Mouse (Mus musculus) limb, embryonic 14.5 days (tissue): ENCODE data around the gene Pla2g4b. TPM values are rescaled to one million over a fixed set of nuclear protein-coding genes. Genes with fewer than 3 reads are reported as not detected.

Experiments used
- ATAC-seq: fragments of 200-750 bp; cut with Nextera tagmentation; 2 replicates; pipeline ENCODE4 v1.8.0; 2017; ENCODE audit warnings: low read depth, moderate number of reproducible peaks, moderate TSS enrichment; ENCODE audit not compliant: low FRiP score
- DNase-seq: peaks from one replicate; pipeline ENCODE4 v3.0.0-alpha.2; 2015; ENCODE audit warnings: low spot score
- H3K27ac ChIP-seq: fragments of 300-500 bp; sonication (generic); replicated peaks from 2 replicates; pipeline ENCODE4 v1.5.1; 2014; ENCODE audit warnings: low read depth, mild to moderate bottlenecking, low read length, moderate library complexity, mixed read lengths
- H3K27me3 ChIP-seq: fragments of 300-500 bp; sonication (generic); 2 replicates; pipeline ENCODE4 v1.6.1; 2014; ENCODE audit warnings: low read length, mixed read lengths; ENCODE audit not compliant: control insufficient read depth, insufficient read depth
- H3K36me3 ChIP-seq: fragments of 300-500 bp; sonication (generic); 2 replicates; pipeline ENCODE4 v1.6.1; 2014; ENCODE audit warnings: mild to moderate bottlenecking, low read length, moderate library complexity, mixed read lengths; ENCODE audit not compliant: control insufficient read depth, insufficient read depth
- H3K4me1 ChIP-seq: fragments of 300-500 bp; sonication (generic); 2 replicates; pipeline ENCODE4 v1.6.1; 2014; ENCODE audit warnings: antibody characterized with exemption, low read length, mixed read lengths; ENCODE audit not compliant: control insufficient read depth, insufficient read depth
- H3K4me2 ChIP-seq: fragments of 300-500 bp; sonication (generic); replicated peaks from 2 replicates; pipeline ENCODE4 v1.6.1; 2014; ENCODE audit warnings: low read depth, mild to moderate bottlenecking, low read length, moderate library complexity; ENCODE audit not compliant: severe bottlenecking
- H3K4me3 ChIP-seq: fragments of 300-500 bp; sonication (generic); replicated peaks from 2 replicates; pipeline ENCODE4 v1.5.1; 2014; ENCODE audit warnings: low read length
- H3K9ac ChIP-seq: fragments of 300-500 bp; sonication (generic); 2 replicates; pipeline ENCODE4 v1.6.1; 2014; ENCODE audit warnings: mild to moderate bottlenecking, low read depth, low read length, moderate library complexity; ENCODE audit not compliant: severe bottlenecking
- H3K9me3 ChIP-seq: fragments of 300-500 bp; sonication (generic); 2 replicates; pipeline ENCODE4 v1.6.1; 2016; ENCODE audit warnings: low read length; ENCODE audit not compliant: control insufficient read depth
- POLR2A ChIP-seq: fragments of 200-500 bp; IDR thresholded peaks from 2 replicates; pipeline ENCODE4 v1.8.0; 2012; ENCODE audit warnings: inconsistent platforms, mild to moderate bottlenecking, moderate library complexity, borderline replicate concordance; ENCODE audit not compliant: insufficient read depth, insufficient read length; ENCODE audit errors: extremely low read depth
- WGBS: fragments of 180-500 bp; shearing (Covaris S2); extraction: QIAGEN DNeasy Blood & Tissue Kit; methylation state at CpG from one replicate; pipeline ENCODE4 v1.1.7; 2014; 5-methylcytosine and 5-hydroxymethylcytosine counted together
- polyA plus RNA-seq, 2 experiments: library from polyadenylated mRNA; depleted of rRNA in 1 of 2; stranded (reverse) in 1 of 2; unstranded in 1 of 2; fragments of >200 nt; fragmentation: Nextera tagmentation in 1 of 2; extraction: Ambion mirVana in 1 of 2; gene quantifications; 2 replicates each; pipeline versions ENCODE4 v1.2.1 to v1.2.3; 2012 to 2014

Gene Pla2g4b
- polyA plus RNA-seq, 2 experiments: 1.7 to 21.9 TPM

DNA sequence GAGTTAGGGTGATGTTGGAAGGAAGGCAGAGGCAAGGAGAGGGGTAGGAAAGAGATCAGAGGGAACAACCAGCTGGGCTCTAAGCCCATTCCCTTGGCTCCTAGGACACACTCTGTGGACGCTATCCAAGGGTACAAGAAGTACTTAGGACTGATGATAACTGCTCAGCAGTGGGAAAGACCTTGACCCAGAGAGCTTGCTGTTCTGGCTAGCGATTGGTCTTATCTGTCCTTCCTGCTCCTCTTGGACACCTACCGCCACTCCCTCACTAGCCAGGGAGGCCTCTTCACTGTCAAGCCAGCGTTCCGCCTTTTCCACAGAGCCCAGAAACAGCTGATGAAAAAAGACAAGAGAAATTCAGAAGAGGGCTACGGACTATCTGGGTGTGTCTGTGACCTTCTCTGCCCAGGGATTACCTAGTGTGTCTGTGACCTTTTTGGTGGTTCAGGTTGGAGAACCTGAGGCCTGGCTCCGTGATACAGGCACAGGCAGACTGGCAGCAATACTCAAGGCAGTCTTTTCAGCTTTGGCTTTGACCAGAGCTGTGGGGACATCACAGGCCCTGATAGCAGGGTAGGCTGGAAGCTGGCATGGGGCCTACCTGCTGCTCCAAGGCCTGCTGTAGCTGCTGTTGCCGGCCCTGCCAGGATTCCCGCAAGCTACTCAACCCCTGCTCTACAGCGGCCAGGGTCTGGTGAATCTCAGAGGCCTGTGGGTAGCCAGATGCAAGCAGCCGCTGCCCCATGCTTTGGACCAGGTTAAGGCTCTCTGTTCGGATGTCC is 21.7 kb downstream of the Pla2g4b start:
- TF ChIP-seq POLR2A: no peak
- WGBS: 89% methylated on average over 12 of the region's 12 CpGs
- no peaks in the 10 kb centered on the region for H3K36me3 ChIP-seq
- no peaks in the 10 kb centered on the region for H3K9me3 ChIP-seq
- H3K27me3 ChIP-seq: no peaks in the 10 kb centered on the region
- no peak overlapping the region for H3K4me2 ChIP-seq
- no peak for ATAC-seq
- H3K27ac ChIP-seq: no peak overlapping the region
- H3K4me1 ChIP-seq: 0 out of 2 replicates have a peak, but pooled peaks cover 3% of the 10 kb centered on the region
- DNase-seq: no peak
- H3K9ac ChIP-seq: no peak overlapping the region
- no peak overlapping the region for H3K4me3 ChIP-seq

DNA sequence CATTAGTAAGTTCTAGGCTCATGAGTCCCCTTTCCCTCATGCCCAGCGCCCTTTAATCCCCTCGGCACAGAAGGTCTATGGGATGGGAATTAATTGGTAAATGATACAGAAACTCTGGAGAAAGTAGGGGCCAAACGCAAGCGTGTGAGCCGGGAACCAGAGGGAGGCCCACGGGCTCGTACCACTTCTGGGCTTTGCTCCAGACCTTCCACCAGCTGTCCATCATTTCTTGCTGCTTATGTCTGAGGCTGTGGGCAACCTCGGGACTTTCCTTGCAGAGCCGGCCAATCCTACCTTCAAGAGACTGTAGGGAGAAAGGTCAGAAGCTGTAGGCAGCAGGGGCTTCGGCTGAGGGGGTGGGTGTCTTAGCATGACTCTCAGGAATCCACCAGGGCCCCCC is 22.7 kb downstream of the Pla2g4b start:
- Histone ChIP-seq H3K4me3 (no peak overlapping the region), H3K9ac (no peak overlapping the region), H3K27me3 (no peaks in the 10 kb centered on the region), H3K4me2 (no peak overlapping the region), H3K9me3 (no peaks in the 10 kb centered on the region), H3K4me1 (0 out of 2 replicates have a peak, but pooled peaks cover 3% of the 10 kb centered on the region), H3K36me3 (no peaks in the 10 kb centered on the region), H3K27ac (no peak overlapping the region)
- 84% methylated on average over 10 of the region's 10 CpGs for WGBS
- no peak for ATAC-seq
- TF ChIP-seq POLR2A: no peak
- DNase-seq: no peak

DNA sequence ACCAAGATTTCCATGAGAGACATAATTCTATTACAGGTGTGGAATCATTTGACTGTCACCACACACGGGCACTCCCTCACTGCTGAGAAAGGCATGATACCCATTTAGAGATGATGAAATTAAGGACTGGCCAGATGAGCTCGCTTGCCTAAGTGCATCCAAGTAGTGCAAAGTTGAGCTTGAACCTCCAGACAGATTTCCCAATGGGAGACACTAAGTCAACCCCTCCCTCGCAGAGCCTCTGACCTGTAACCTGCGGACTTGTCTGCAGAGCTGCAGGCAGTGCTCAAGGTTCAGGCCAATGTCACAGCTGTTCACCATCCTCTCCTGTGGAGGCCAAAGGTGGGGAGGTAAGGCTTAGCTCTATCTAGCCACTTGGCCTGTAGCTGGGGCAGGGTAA is 25.6 kb downstream of the Pla2g4b start:
- DNase-seq (no peak), ATAC-seq (no peak)
- WGBS: 76% methylated on average over 4 of the region's 4 CpGs
- Histone ChIP-seq H3K4me2 (no peak overlapping the region), H3K36me3 (no peaks in the 10 kb centered on the region), H3K4me1 (no peaks in the 10 kb centered on the region), H3K9ac (no peak overlapping the region), H3K27ac (no peak overlapping the region), H3K27me3 (no peaks in the 10 kb centered on the region), H3K4me3 (no peak overlapping the region), H3K9me3 (no peaks in the 10 kb centered on the region)
- no peak for TF ChIP-seq POLR2A

DNA sequence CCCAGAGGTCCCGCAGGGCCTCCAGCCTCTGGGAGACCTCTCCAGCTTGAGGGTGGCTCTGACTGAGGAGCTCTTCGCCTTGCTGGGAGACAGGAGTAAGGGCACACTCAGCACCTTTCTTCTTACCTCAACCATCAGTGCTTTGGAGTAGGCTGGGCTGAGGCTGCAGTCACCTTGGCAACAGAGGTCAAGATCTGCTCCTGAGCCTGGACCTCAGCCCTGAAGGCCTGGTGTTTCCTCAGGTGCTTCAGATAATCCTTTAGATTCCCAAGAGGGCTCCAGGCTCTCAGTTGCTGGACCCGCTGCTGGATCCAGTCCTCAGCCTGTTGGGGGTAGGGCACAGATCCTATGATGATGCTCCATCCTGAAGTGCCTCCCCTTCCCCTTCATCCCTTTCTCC is 26.2 kb downstream of the Pla2g4b start:
- Histone ChIP-seq H3K4me2 (no peak overlapping the region), H3K27ac (no peak overlapping the region), H3K9ac (no peak overlapping the region), H3K9me3 (no peaks in the 10 kb centered on the region), H3K27me3 (no peaks in the 10 kb centered on the region), H3K4me1 (no peaks in the 10 kb centered on the region), H3K36me3 (no peaks in the 10 kb centered on the region), H3K4me3 (no peak overlapping the region)
- TF ChIP-seq POLR2A: no peak
- 72% methylated on average over 3 of the region's 3 CpGs for WGBS
- DNase-seq (no peak), ATAC-seq (no peak)

DNA sequence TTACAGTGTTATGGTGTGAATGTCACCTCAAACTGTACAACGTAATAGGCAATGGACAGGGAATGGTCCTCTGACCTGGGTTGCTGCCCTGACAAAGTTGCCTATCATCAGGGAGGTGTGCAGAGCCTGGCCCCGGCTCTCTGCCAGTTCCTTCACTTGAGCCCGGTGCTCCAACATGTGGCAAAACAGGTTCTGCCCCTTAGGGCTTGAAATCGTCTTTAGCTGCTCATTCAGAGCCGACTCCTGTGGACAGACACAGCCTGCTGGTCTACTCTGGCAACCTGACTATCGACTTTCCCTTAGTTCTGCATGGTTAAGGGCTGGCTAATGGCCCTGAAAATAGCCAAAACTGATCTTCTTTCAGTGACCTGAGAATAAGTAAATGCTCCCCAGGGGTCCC is 27.0 kb downstream of the Pla2g4b start:
- Histone ChIP-seq H3K4me1 (no peaks in the 10 kb centered on the region), H3K36me3 (no peaks in the 10 kb centered on the region), H3K9me3 (no peaks in the 10 kb centered on the region), H3K9ac (no peak overlapping the region), H3K27me3 (no peaks in the 10 kb centered on the region), H3K27ac (no peak overlapping the region), H3K4me3 (no peak overlapping the region), H3K4me2 (no peak overlapping the region)
- no peak for DNase-seq
- TF ChIP-seq POLR2A: no peak
- 43% methylated on average over 6 of the region's 6 CpGs for WGBS
- no peak for ATAC-seq
